Comparison of ENCODE assay signal across 19 mouse cellular contexts in genomic region chr1:156676596-156676995, GRCm38 (mm10). TPM values are rescaled to one million over a fixed set of nuclear protein-coding genes. Genes with fewer than 3 reads are reported as not detected.
DNase-seq lines count a peak whose midpoint lies in the region; ATAC-seq and TF ChIP-seq lines count a peak whose summit lies in the region.
"Had no signal": no experiment of that assay in that cellular context is flagged by ENCODE, and none has a peak within 500 bp of the region (broad histone marks: within the 10 kb centered on the region; RNA-seq: fewer than 3 reads in every experiment).

No protein-coding gene starts in this region.

- H3K36me3 ChIP-seq in forebrain, embryonic 14.5 days (ENCODE audit: control insufficient read depth, insufficient read depth, low read length) = peaks cover 25% of the 10 kb centered on the region
- H3K36me3 ChIP-seq in forebrain, embryonic 10.5 days (replicated peaks) = peaks cover 20% of the 10 kb centered on the region
- peaks cover 9% of the 10 kb centered on the region; the same call in 1 of the 2 replicates for H3K36me3 ChIP-seq in liver, postnatal 0 days (replicated peaks; ENCODE audit: insufficient read depth, low read length)

- 86% methylated on average over 5 of the region's 5 CpGs for WGBS in forebrain, embryonic 14.5 days
- 90% methylated on average over 5 of the region's 5 CpGs for WGBS in forebrain, embryonic 10.5 days
- WGBS in liver, postnatal 0 days (ENCODE audit: insufficient replicate concordance) = 70% methylated on average over 5 of the region's 5 CpGs

- peaks cover 5% of the 10 kb centered on the region; the same call in 1 of the 2 replicates for H3K4me1 ChIP-seq in forebrain, embryonic 14.5 days (ENCODE audit: control insufficient read depth, insufficient read depth, low read length)
- H3K4me1 ChIP-seq in forebrain, embryonic 10.5 days = peaks cover 22% of the 10 kb centered on the region
- peaks cover 8% of the 10 kb centered on the region; the same call in 1 of the 2 replicates for H3K4me1 ChIP-seq in liver, postnatal 0 days (ENCODE audit: insufficient read depth)

- H3K9ac ChIP-seq in forebrain, embryonic 14.5 days (ENCODE audit: low read length) = no peak overlapping the region
- 0 out of 2 replicates have a peak overlapping the region, but pooled peaks have one; percentile 6 for H3K9ac ChIP-seq in liver, postnatal 0 days (replicated peaks)
- H3K9ac ChIP-seq: embryonic facial prominence, embryonic 15.5 days; heart, embryonic 13.5 days; intestine, embryonic 15.5 days; limb, embryonic 12.5 days; liver, embryonic 12.5 days; midbrain, embryonic 13.5 days had no signal

- no peak for TF ChIP-seq CTCF in liver, postnatal 0 days (IDR thresholded peaks at IDR 0.05; ENCODE audit: low read depth)

- no peaks in the 10 kb centered on the region for H3K9me3 ChIP-seq in forebrain, embryonic 14.5 days (replicated peaks; ENCODE audit: control insufficient read depth, low read length)
- H3K9me3 ChIP-seq in forebrain, embryonic 10.5 days = no peaks in the 10 kb centered on the region
- no peaks in the 10 kb centered on the region for H3K9me3 ChIP-seq in liver, postnatal 0 days (ENCODE audit: low read length)
- H3K9me3 ChIP-seq: embryonic facial prominence, embryonic 15.5 days; heart, embryonic 13.5 days; hindbrain, embryonic 10.5 days; intestine, embryonic 15.5 days; limb, embryonic 12.5 days; liver, embryonic 12.5 days; megakaryocyte, embryonic 14.5 days; midbrain, embryonic 13.5 days had no signal

- no peak overlapping the region for H3K4me3 ChIP-seq in forebrain, embryonic 14.5 days (ENCODE audit: low read depth, low read length)
- H3K4me3 ChIP-seq in forebrain, embryonic 10.5 days = no peak overlapping the region
- H3K4me3 ChIP-seq in liver, postnatal 0 days (ENCODE audit: low read depth, low read length) = no peak overlapping the region
- H3K4me3 ChIP-seq: embryonic facial prominence, embryonic 15.5 days; heart, embryonic 13.5 days; hindbrain, embryonic 10.5 days; intestine, embryonic 15.5 days; limb, embryonic 12.5 days; liver, embryonic 12.5 days; megakaryocyte, embryonic 14.5 days; midbrain, embryonic 13.5 days had no signal

- no peak overlapping the region for H3K27ac ChIP-seq in forebrain, embryonic 14.5 days (ENCODE audit: low read depth, low read length)
- H3K27ac ChIP-seq in forebrain, embryonic 10.5 days = no peak overlapping the region
- no peak overlapping the region for H3K27ac ChIP-seq in liver, postnatal 0 days (ENCODE audit: low read depth)
- H3K27ac ChIP-seq: embryonic facial prominence, embryonic 15.5 days; heart, embryonic 13.5 days; hindbrain, embryonic 10.5 days; intestine, embryonic 15.5 days; limb, embryonic 12.5 days; liver, embryonic 12.5 days; midbrain, embryonic 13.5 days had no signal

- DNase-seq in adrenal gland, postnatal 10 days = peak; percentile 38
- DNase-seq in adrenal gland, adult 2 months = no peak
- DNase-seq in forebrain, embryonic 14.5 days (ENCODE audit: low spot score) = peak; percentile 23
- DNase-seq in forebrain, embryonic 10.5 days (ENCODE audit: extremely low spot score, low spot score) = no peak
- no peak for DNase-seq in liver, postnatal 0 days
- no peak for DNase-seq in liver
- peak; percentile 41 to 48 for DNase-seq in cerebellum, postnatal 36 days
- no peak for DNase-seq in T-cell, adult 2 months (ENCODE audit: low spot score)

- ATAC-seq in forebrain, embryonic 14.5 days = no peak
- no peak for ATAC-seq in liver, postnatal 0 days
- ATAC-seq: forebrain, embryonic 16.5 days; hindbrain, embryonic 16.5 days; intestine, embryonic 15.5 days; liver, embryonic 12.5 days; midbrain, embryonic 13.5 days had no signal

- TF ChIP-seq EP300 in liver, postnatal 0 days (IDR thresholded peaks at IDR 0.05; ENCODE audit: low read depth) = no peak

- H3K27me3 ChIP-seq in forebrain, embryonic 14.5 days (replicated peaks; ENCODE audit: control insufficient read depth, insufficient read depth, low read length) = no peaks in the 10 kb centered on the region
- H3K27me3 ChIP-seq in forebrain, embryonic 10.5 days (ENCODE audit: poor library complexity, severe bottlenecking) = peaks cover 26% of the 10 kb centered on the region
- no peaks in the 10 kb centered on the region for H3K27me3 ChIP-seq in liver, postnatal 0 days (ENCODE audit: insufficient read depth, low read length)
- H3K27me3 ChIP-seq: embryonic facial prominence, embryonic 15.5 days; heart, embryonic 13.5 days; intestine, embryonic 15.5 days; megakaryocyte, embryonic 14.5 days; Patski had no signal

- no peak overlapping the region for H3K4me2 ChIP-seq in forebrain, embryonic 14.5 days (ENCODE audit: low read length)
- no peak overlapping the region for H3K4me2 ChIP-seq in liver, postnatal 0 days (ENCODE audit: low read depth, low read length)
- H3K4me2 ChIP-seq: embryonic facial prominence, embryonic 15.5 days; heart, embryonic 13.5 days; intestine, embryonic 15.5 days; limb, embryonic 12.5 days; midbrain, embryonic 13.5 days had no signal

RNA-seq across cellular contexts. Expression of gene Tor3a, which starts 2.4 kb away (rescaled TPM):
- 10 to 100 TPM; 11.6 to 15.3 TPM for total RNA-seq in adrenal gland, postnatal 10 days (2021)
- total RNA-seq in adrenal gland, adult 2 months (2021) = 10 to 100 TPM; 15.1 to 24.6 TPM
- polyA plus RNA-seq in adrenal gland, adult 2 months (2012; rRNA removed) = 21.5 and 48.9 TPM in 2 replicates
- polyA plus RNA-seq in forebrain, embryonic 14.5 days (2014; fragmentation: Nextera tagmentation; extraction: Ambion mirVana) = 4.5 and 6.5 TPM in 2 replicates
- polyA plus RNA-seq in forebrain, embryonic 10.5 days (2016; fragmentation: Nextera tagmentation; extraction: Ambion mirVana) = 5.4 and 6.2 TPM in 2 replicates
- 12.4 and 19.4 TPM in 2 replicates for polyA plus RNA-seq in liver, postnatal 0 days (2015; fragmentation: Nextera tagmentation; extraction: Ambion mirVana)

RNA-seq across cellular contexts. Expression of gene Fam20b, which starts 42.3 kb away (rescaled TPM):
- total RNA-seq in adrenal gland, postnatal 10 days (2021) = 10 to 100 TPM; 37.5 to 42.8 TPM
- 10 to 100 TPM; 55.3 to 56.0 TPM for total RNA-seq in adrenal gland, adult 2 months (2021)
- polyA plus RNA-seq in adrenal gland, adult 2 months (2012; rRNA removed) = 6.7 and 9.8 TPM in 2 replicates
- 19.9 and 23.8 TPM in 2 replicates for polyA plus RNA-seq in forebrain, embryonic 14.5 days (2014; fragmentation: Nextera tagmentation; extraction: Ambion mirVana)
- 16.4 and 17.5 TPM in 2 replicates for polyA plus RNA-seq in forebrain, embryonic 10.5 days (2016; fragmentation: Nextera tagmentation; extraction: Ambion mirVana)
- polyA plus RNA-seq in liver, postnatal 0 days (2015; fragmentation: Nextera tagmentation; extraction: Ambion mirVana) = 6.0 and 6.2 TPM in 2 replicates

Comparison
In these comparisons a context has a peak if more than half of its experiments do, and no peak if none do; other contexts are left out.
1. DNase-seq: peak in adrenal gland, postnatal 10 days (single experiment), forebrain, embryonic 14.5 days (single experiment) and cerebellum, postnatal 36 days (2 of 2); none in adrenal gland, adult 2 months (single experiment), forebrain, embryonic 10.5 days (single experiment), liver, postnatal 0 days (single experiment), liver (single experiment) and T-cell, adult 2 months (single experiment).